Mouse (Mus musculus): ENCODE results near the gene Prame. TPM values are rescaled to one million over a fixed set of nuclear protein-coding genes. Genes with fewer than 3 reads are reported as not detected.
"Not testable (repeated sequence)": the region's sequence is repeated elsewhere in the genome, so short reads cannot be mapped to it uniquely, and the experiment has no call there.

Gene Prame
- not detected for total RNA-seq (2022)

- DNase-seq (ENCODE audit: low spot score in 2 of 2), result no peak
Measured at GRCm38 (mm10) chrX:135627605-135628004, at the start of gene Prame. TSS of gene Prame (minus strand) at chrX:135627705.

- no peak for DNase-seq (ENCODE audit: low spot score in 2 of 2)
Measured at GRCm38 (mm10) chrX:135652173-135652772, 24.8 kb upstream of the Prame start.

GRCm38 (mm10) chrX:135601298-135602029 lies 26.0 kb downstream of the Prame start:
- DNase-seq (ENCODE audit: low spot score in 2 of 2), result peak in 1 of 2 experiments; percentile 5

- DNase-seq (ENCODE audit: low spot score in 2 of 2), result no peak
Measured at GRCm38 (mm10) chrX:135598677-135599076, 28.8 kb downstream of the Prame start, which contains the start of gene Nxf7. TSS of gene Nxf7 (minus strand) at chrX:135598777.

GRCm38 (mm10) chrX:135598096-135598495 lies 29.4 kb downstream of the Prame start:
- DNase-seq (ENCODE audit: low spot score in 2 of 2), result no peak

- no peak for DNase-seq (ENCODE audit: low spot score in 2 of 2)
Measured at GRCm38 (mm10) chrX:135576412-135576811, 51.1 kb downstream of the Prame start.

GRCm38 (mm10) chrX:135574958-135575628 lies 52.4 kb downstream of the Prame start:
- DNase-seq (ENCODE audit: low spot score in 2 of 2), result not testable (repeated sequence)

GRCm38 (mm10) chrX:135574261-135574957 lies 53.1 kb downstream of the Prame start:
- not testable (repeated sequence) for DNase-seq (ENCODE audit: low spot score in 2 of 2)

- peak in 1 of 2 experiments; percentile 8 for DNase-seq (ENCODE audit: low spot score in 2 of 2)
Measured at GRCm38 (mm10) chrX:135569467-135569866, 58.0 kb downstream of the Prame start.

GRCm38 (mm10) chrX:135564934-135565333 lies 62.6 kb downstream of the Prame start:
- DNase-seq (ENCODE audit: low spot score in 2 of 2), result not testable (repeated sequence)

Other genes starting within 250 kb of the Prame start
- not detected for gene Gm7903, start 193.9 kb downstream of the Prame start, total RNA-seq (2022)
- gene AV320801, start 133.1 kb downstream of the Prame start, total RNA-seq (2022), result not detected
- gene Nxf7, start 28.9 kb downstream of the Prame start, total RNA-seq (2022), result not detected
- gene Tcp11x2, start 66.1 kb upstream of the Prame start, total RNA-seq (2022), result not detected
- not detected for gene Tmsb15a, start 97.6 kb upstream of the Prame start, total RNA-seq (2022)
- gene Armcx5, start 115.0 kb upstream of the Prame start, total RNA-seq (2022), result 1 to 10 TPM; 3.2 to 4.4 (median 4.1) TPM
- gene Gprasp1, start 115.0 kb upstream of the Prame start, total RNA-seq (2022), result 10 to 100 TPM; 15.9 to 22.4 (median 18.0) TPM
- gene Bhlhb9, start 169.9 kb upstream of the Prame start, total RNA-seq (2022), result 1 to 10 TPM; 1.1 to 2.0 (median 1.5) TPM
- gene Gprasp2, start 211.3 kb upstream of the Prame start, total RNA-seq (2022), result 1 to 10 TPM in 3 of 4 experiments, under 1 TPM in 1; 0.76 to 2.5 (median 1.9) TPM